ENCODE assay signal across 16 mouse cellular contexts in the genomic region with DNA sequence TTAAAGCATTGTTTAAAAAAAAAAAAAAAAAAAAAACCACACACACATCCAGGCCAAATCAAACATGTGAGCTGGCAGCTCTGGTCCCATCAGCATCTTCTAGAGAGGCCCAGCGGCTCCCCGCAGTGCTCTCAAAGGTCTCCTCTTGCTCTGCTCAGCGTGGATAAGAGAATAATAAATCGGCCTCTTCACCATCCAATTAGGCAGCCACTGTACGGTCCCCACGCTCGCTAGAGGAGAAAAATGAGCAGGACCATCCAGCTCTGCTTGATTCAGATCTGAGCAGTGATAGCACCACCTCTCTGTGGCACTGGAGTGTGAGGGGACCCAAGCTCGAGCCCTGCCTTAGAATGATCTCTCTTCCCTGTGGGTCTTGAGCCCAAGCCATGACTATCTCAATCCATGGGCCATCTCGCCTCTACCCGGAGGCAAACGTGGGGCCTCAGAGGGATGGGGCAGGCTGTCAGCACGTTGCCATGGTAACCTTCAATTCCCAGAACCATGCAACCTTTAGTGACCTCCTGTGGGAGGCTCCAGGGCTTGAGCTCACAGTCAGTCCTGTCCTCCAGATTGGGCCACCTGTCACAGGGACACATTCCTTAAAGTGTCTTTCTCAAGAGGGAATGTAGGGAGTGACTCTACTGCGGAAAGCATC.
DNase-seq lines count a peak whose midpoint lies in the region; ATAC-seq and TF ChIP-seq lines count a peak whose summit lies in the region.
"Had no signal": no experiment of that assay in that cellular context is flagged by ENCODE, and none has a peak within 500 bp of the region (broad histone marks: within the 10 kb centered on the region; RNA-seq: fewer than 3 reads in every experiment).

No protein-coding gene starts in this region.

- 0 out of 2 replicates have a peak overlapping the region, but pooled peaks have one; percentile 21 for H3K27ac ChIP-seq in hindbrain, embryonic 11.5 days (ENCODE audit: low read depth, low read length)
- H3K27ac ChIP-seq in midbrain, embryonic 15.5 days: no peak overlapping the region
- H3K27ac ChIP-seq in thymus, adult 2 months (ENCODE audit: control insufficient read depth, insufficient read depth, low read length): no peak overlapping the region
- H3K27ac ChIP-seq: heart, embryonic 13.5 days; limb, embryonic 13.5 days; lung, embryonic 15.5 days had no signal

- WGBS in hindbrain, embryonic 11.5 days: 33% methylated on average over 13 of the region's 13 CpGs
- WGBS in midbrain, embryonic 15.5 days: 13% methylated on average over 13 of the region's 13 CpGs
- WGBS in thymus, adult 2 months: 86% methylated on average over 13 of the region's 13 CpGs

- H3K4me3 ChIP-seq in hindbrain, embryonic 11.5 days (ENCODE audit: low read depth, low read length): no peak overlapping the region
- H3K4me3 ChIP-seq in midbrain, embryonic 15.5 days: no peak overlapping the region
- H3K4me3 ChIP-seq in thymus, adult 2 months (ENCODE audit: control insufficient read depth, insufficient read depth, low read length): no peak overlapping the region
- H3K4me3 ChIP-seq: heart, embryonic 13.5 days; limb, embryonic 13.5 days; lung, embryonic 15.5 days; megakaryocyte, embryonic 14.5 days had no signal

- no peaks in the 10 kb centered on the region for H3K36me3 ChIP-seq in hindbrain, embryonic 11.5 days (ENCODE audit: control insufficient read depth, insufficient read depth, low read length)
- no peaks in the 10 kb centered on the region for H3K36me3 ChIP-seq in midbrain, embryonic 15.5 days (replicated peaks)
- H3K36me3 ChIP-seq in thymus, adult 2 months (ENCODE audit: control insufficient read depth, insufficient read depth, low read length): no peaks in the 10 kb centered on the region
- H3K36me3 ChIP-seq: heart, embryonic 13.5 days; limb, embryonic 13.5 days; lung, embryonic 15.5 days had no signal

- H3K4me1 ChIP-seq in hindbrain, embryonic 11.5 days (replicated peaks; ENCODE audit: control insufficient read depth, insufficient read depth, low read length): peaks cover 4% of the 10 kb centered on the region
- peaks cover 30% of the 10 kb centered on the region for H3K4me1 ChIP-seq in midbrain, embryonic 15.5 days
- no peaks in the 10 kb centered on the region for H3K4me1 ChIP-seq in thymus, adult 2 months (replicated peaks; ENCODE audit: control insufficient read depth, insufficient read depth, low read length)
- H3K4me1 ChIP-seq: megakaryocyte, embryonic 14.5 days had no signal

- DNase-seq in MN1 (ENCODE audit: low spot score) (peak; percentile 31), ZHBTc4 (ENCODE audit: low read depth, low spot score) (peak; percentile 49)
- DNase-seq in hindbrain, embryonic 11.5 days (ENCODE audit: low spot score): peak; percentile 61
- DNase-seq in spleen, postnatal 36 days (ENCODE audit: low spot score in 2 of 2): no peak
- DNase-seq in cerebellum, adult 9-10 months: no peak
- no peak for DNase-seq in thymus, adult 2 months
- DNase-seq: adrenal gland, postnatal 36 days; cerebellum, adult 11 months; gastrocnemius, postnatal 36 days; kidney, postnatal 14 days; right cerebral cortex, postnatal 4 days had no signal

- peak; percentile 68 for ATAC-seq in hindbrain, embryonic 11.5 days (ENCODE audit: low FRiP score)
- 0 out of 2 replicates have a peak, but pooled peaks have one; percentile 15 for ATAC-seq in midbrain, embryonic 15.5 days (replicated peaks)

- 0 out of 2 replicates have a peak, but pooled peaks cover 2% of the 10 kb centered on the region for H3K27me3 ChIP-seq in hindbrain, embryonic 11.5 days (ENCODE audit: control insufficient read depth, insufficient read depth, low read length)
- peaks cover 23% of the 10 kb centered on the region; the same call in 1 of the 2 replicates for H3K27me3 ChIP-seq in midbrain, embryonic 15.5 days (replicated peaks)
- H3K27me3 ChIP-seq in thymus, adult 2 months (ENCODE audit: control insufficient read depth, insufficient read depth, low read length): no peaks in the 10 kb centered on the region

- no peak for TF ChIP-seq CTCF in thymus, adult 2 months (IDR thresholded peaks at IDR 0.05; ENCODE audit: borderline replicate concordance, control insufficient read depth, extremely low read depth, insufficient read depth, low read length, poor library complexity)

- no peak overlapping the region for H3K9ac ChIP-seq in hindbrain, embryonic 11.5 days (ENCODE audit: low read depth, low read length)
- no peak overlapping the region for H3K9ac ChIP-seq in midbrain, embryonic 15.5 days
- H3K9ac ChIP-seq: heart, embryonic 13.5 days; limb, embryonic 13.5 days; lung, embryonic 15.5 days had no signal

- no peak overlapping the region for H3K4me2 ChIP-seq in hindbrain, embryonic 11.5 days (replicated peaks; ENCODE audit: low read depth, low read length)
- no peak overlapping the region for H3K4me2 ChIP-seq in midbrain, embryonic 15.5 days
- H3K4me2 ChIP-seq: heart, embryonic 13.5 days; limb, embryonic 13.5 days; lung, embryonic 15.5 days had no signal

- no peak for TF ChIP-seq POLR2A in thymus, adult 2 months (IDR thresholded peaks at IDR 0.05; ENCODE audit: control insufficient read depth, extremely low read depth, insufficient read depth, low read length, poor library complexity)

- no peaks in the 10 kb centered on the region for H3K9me3 ChIP-seq in hindbrain, embryonic 11.5 days (ENCODE audit: control insufficient read depth, low read length)
- H3K9me3 ChIP-seq in midbrain, embryonic 15.5 days: no peaks in the 10 kb centered on the region
- H3K9me3 ChIP-seq: heart, embryonic 13.5 days; limb, embryonic 13.5 days; lung, embryonic 15.5 days; megakaryocyte, embryonic 14.5 days had no signal

Comparison
In these comparisons a context has a peak if more than half of its experiments do, and no peak if none do; other contexts are left out.
1. DNase-seq: peak in MN1 (single experiment), ZHBTc4 (single experiment) and hindbrain, embryonic 11.5 days (single experiment); none in spleen, postnatal 36 days (0 of 2), cerebellum, adult 9-10 months (single experiment) and thymus, adult 2 months (single experiment).